In genomic region chr6:40423774-40424173, GRCm38 (mm10) we compare ENCODE assay signal across 10 mouse cellular contexts. TPM values are rescaled to one million over a fixed set of nuclear protein-coding genes. Genes with fewer than 3 reads are reported as not detected.
DNase-seq lines count a peak whose midpoint lies in the region; ATAC-seq and TF ChIP-seq lines count a peak whose summit lies in the region.
"Had no signal": no experiment of that assay in that cellular context is flagged by ENCODE, and none has a peak within 500 bp of the region (broad histone marks: within the 10 kb centered on the region; RNA-seq: fewer than 3 reads in every experiment).

No protein-coding gene starts in this region.

- TF ChIP-seq CTCF in liver, postnatal 0 days (IDR thresholded peaks at IDR 0.05; ENCODE audit: low read depth): peak; percentile 77
- TF ChIP-seq CTCF in stomach, postnatal 0 days (IDR thresholded peaks at IDR 0.05; ENCODE audit: low read depth): peak; percentile 78

- 63% methylated on average over 1 of the region's 1 CpGs for WGBS in liver, postnatal 0 days (ENCODE audit: insufficient replicate concordance)
- 53% methylated on average over 1 of the region's 1 CpGs for WGBS in stomach, postnatal 0 days

- H3K27ac ChIP-seq in ES-E14 (ENCODE audit: insufficient read depth, low read depth, low read length, poor library complexity, severe bottlenecking): no peak overlapping the region
- H3K27ac ChIP-seq in liver, postnatal 0 days (ENCODE audit: low read depth): no peak overlapping the region
- no peak overlapping the region for H3K27ac ChIP-seq in stomach, postnatal 0 days (replicated peaks)

- peak; percentile 37 to 70 for DNase-seq in left cerebral cortex, postnatal 14 days (ENCODE audit: low spot score in 2 of 2)
- DNase-seq in left cerebral cortex, adult 11 months (ENCODE audit: low spot score): no peak
- DNase-seq in ES-E14 (ENCODE audit: low read depth, low spot score): peak; percentile 41
- DNase-seq in adrenal gland, postnatal 14 days: peak; percentile 59
- DNase-seq in liver, postnatal 0 days: peak; percentile 63
- DNase-seq in stomach, postnatal 0 days (ENCODE audit: low spot score): peak; percentile 67
- DNase-seq in gastrocnemius, adult 8-10 months (ENCODE audit: low spot score in 2 of 2): no peak

- intact Hi-C loops in left cerebral cortex, postnatal 14 days (cut with DNase I): no loop called here

- H3K9me3 ChIP-seq in ES-E14 (ENCODE audit: control insufficient read depth, insufficient read depth, low read depth, low read length): no peaks in the 10 kb centered on the region
- no peaks in the 10 kb centered on the region for H3K9me3 ChIP-seq in liver, postnatal 0 days (ENCODE audit: low read length)
- no peaks in the 10 kb centered on the region for H3K9me3 ChIP-seq in stomach, postnatal 0 days (ENCODE audit: control insufficient read depth, low read length)

- TF ChIP-seq EP300 in liver, postnatal 0 days (IDR thresholded peaks at IDR 0.05; ENCODE audit: low read depth): no peak
- TF ChIP-seq EP300 in stomach, postnatal 0 days (optimal IDR thresholded peaks at IDR 0.05): no peak

- no peak overlapping the region for H3K4me2 ChIP-seq in liver, postnatal 0 days (ENCODE audit: low read depth, low read length)
- H3K4me2 ChIP-seq in stomach, postnatal 0 days (replicated peaks; ENCODE audit: low read depth): no peak overlapping the region

- no peak overlapping the region for H3K4me3 ChIP-seq in ES-E14 (ENCODE audit: insufficient read depth in 1 of 2, low read depth in 1 of 2, low read length in 2 of 2, poor library complexity in 1 of 2, severe bottlenecking in 1 of 2)
- no peak overlapping the region for H3K4me3 ChIP-seq in liver, postnatal 0 days (ENCODE audit: low read depth, low read length)
- no peak overlapping the region for H3K4me3 ChIP-seq in stomach, postnatal 0 days (ENCODE audit: low read depth, low read length)

- in situ Hi-C loops in ES-E14 (cut with MboI; ENCODE audit: low sequenced_read_pairs in 2 of 2, unreplicated experiment in 2 of 2): no loop called here

- peak; percentile 90 for ATAC-seq in granulocyte monocyte progenitor cell, adult 5-6 weeks (replicated peaks; ENCODE audit: poor library complexity, severe bottlenecking)
- no peak for ATAC-seq in liver, postnatal 0 days
- no peak for ATAC-seq in stomach, postnatal 0 days (ENCODE audit: low FRiP score, low TSS enrichment)

- no peak overlapping the region for H3K9ac ChIP-seq in ES-E14 (ENCODE audit: insufficient read depth, low read depth, low read length, poor library complexity, severe bottlenecking)
- no peak overlapping the region for H3K9ac ChIP-seq in liver, postnatal 0 days (replicated peaks)
- H3K9ac ChIP-seq in stomach, postnatal 0 days (ENCODE audit: low read length): no peak overlapping the region

- no peaks in the 10 kb centered on the region for H3K36me3 ChIP-seq in ES-E14 (ENCODE audit: control insufficient read depth, insufficient read depth, low read length, poor library complexity, severe bottlenecking)
- H3K36me3 ChIP-seq in liver, postnatal 0 days (replicated peaks; ENCODE audit: insufficient read depth, low read length): peaks cover 9% of the 10 kb centered on the region
- no peaks in the 10 kb centered on the region for H3K36me3 ChIP-seq in stomach, postnatal 0 days (ENCODE audit: control insufficient read depth, insufficient read depth, low read length)

- no peaks in the 10 kb centered on the region for H3K27me3 ChIP-seq in liver, postnatal 0 days (ENCODE audit: insufficient read depth, low read length)
- H3K27me3 ChIP-seq in stomach, postnatal 0 days (ENCODE audit: control insufficient read depth, insufficient read depth, low read length): no peaks in the 10 kb centered on the region

- H3K4me1 ChIP-seq in ES-E14 (ENCODE audit: control insufficient read depth in 2 of 2, insufficient read depth in 2 of 2, low read length in 2 of 2, poor library complexity in 1 of 2): no peaks in the 10 kb centered on the region
- no peaks in the 10 kb centered on the region for H3K4me1 ChIP-seq in liver, postnatal 0 days (ENCODE audit: insufficient read depth)
- no peaks in the 10 kb centered on the region for H3K4me1 ChIP-seq in stomach, postnatal 0 days (replicated peaks; ENCODE audit: control insufficient read depth, insufficient read depth)

TF ChIP-seq in ES-E14, 5 proteins besides CTCF, POLR2A, EP300 and RAD21:
- TF ChIP-seq HCFC1 (IDR thresholded peaks at IDR 0.05; ENCODE audit: borderline replicate concordance, insufficient read depth, low read length): no peak
- no peak for TF ChIP-seq MAFK (IDR thresholded peaks at IDR 0.05; ENCODE audit: insufficient read depth, low read depth, low read length)
- TF ChIP-seq CHD2 (IDR thresholded peaks at IDR 0.05; ENCODE audit: low read depth, low read length): no peak
- no peak for TF ChIP-seq ZNF384 (IDR thresholded peaks at IDR 0.05; ENCODE audit: low read depth, low read length)
- no peak for TF ChIP-seq ZC3H11A (IDR thresholded peaks at IDR 0.05; ENCODE audit: borderline replicate concordance, low read depth, low read length)
TF ChIP-seq in ES-E14: peak in this region for 0.

RNA-seq across cellular contexts. Expression of gene E330009J07Rik, which starts 12.2 kb away (rescaled TPM):
- 10 to 100 TPM; 38.6 to 45.2 TPM for total RNA-seq in left cerebral cortex, postnatal 14 days (2021)
- 4.1 and 5.8 TPM in 2 replicates for total RNA-seq in ES-E14 (2012; rRNA removed)
- 14.3 and 17.9 TPM in 2 replicates for total RNA-seq in adrenal gland, postnatal 14 days (2021)
- total RNA-seq in granulocyte monocyte progenitor cell, adult 5-6 weeks (2014; fragmentation: Nextera tagmentation): 5.3 and 10.0 TPM in 2 replicates
- total RNA-seq in granulocyte monocyte progenitor cell, adult 5-6 weeks (2017): 9.8 and 10.0 TPM in 2 replicates
- 2.4 and 5.0 TPM in 2 replicates for polyA plus RNA-seq in liver, postnatal 0 days (2015; fragmentation: Nextera tagmentation; extraction: Ambion mirVana)
- 11.0 TPM in 2 replicates for polyA plus RNA-seq in stomach, postnatal 0 days (2015; fragmentation: Nextera tagmentation; extraction: Ambion mirVana)
- total RNA-seq in gastrocnemius, adult 8-10 months (2022): 1 to 10 TPM in 1 of 4 experiments, under 1 TPM in 3; 0.60 to 1.1 (median 0.86) TPM

RNA-seq across cellular contexts. Expression of gene Wee2, which starts 15.1 kb away (rescaled TPM):
- total RNA-seq in left cerebral cortex, postnatal 14 days (2021): not detected
- not detected in 2 replicates for total RNA-seq in ES-E14 (2012; rRNA removed)
- not detected in 2 replicates for total RNA-seq in adrenal gland, postnatal 14 days (2021)
- not detected in 2 replicates for total RNA-seq in granulocyte monocyte progenitor cell, adult 5-6 weeks (2014; fragmentation: Nextera tagmentation)
- total RNA-seq in granulocyte monocyte progenitor cell, adult 5-6 weeks (2017): not detected in 2 replicates
- polyA plus RNA-seq in liver, postnatal 0 days (2015; fragmentation: Nextera tagmentation; extraction: Ambion mirVana): not detected in 2 replicates
- 0.05 TPM in 1 of 2 replicates, not detected in the other for polyA plus RNA-seq in stomach, postnatal 0 days (2015; fragmentation: Nextera tagmentation; extraction: Ambion mirVana)
- not detected for total RNA-seq in gastrocnemius, adult 8-10 months (2022)
- polyA plus RNA-seq: lung, embryonic 16.5 days; testis, adult 2 months had no signal

RNA-seq across cellular contexts. Expression of gene Ssbp1, which starts 47.4 kb away (rescaled TPM):
- total RNA-seq in left cerebral cortex, postnatal 14 days (2021): 10 to 100 TPM; 31.8 to 37.1 TPM
- 96.9 and 112 TPM in 2 replicates for total RNA-seq in ES-E14 (2012; rRNA removed)
- 59.2 and 74.6 TPM in 2 replicates for total RNA-seq in adrenal gland, postnatal 14 days (2021)
- 197 and 221 TPM in 2 replicates for total RNA-seq in granulocyte monocyte progenitor cell, adult 5-6 weeks (2014; fragmentation: Nextera tagmentation)
- total RNA-seq in granulocyte monocyte progenitor cell, adult 5-6 weeks (2017): 146 and 170 TPM in 2 replicates
- polyA plus RNA-seq in liver, postnatal 0 days (2015; fragmentation: Nextera tagmentation; extraction: Ambion mirVana): 62.5 and 65.1 TPM in 2 replicates
- polyA plus RNA-seq in stomach, postnatal 0 days (2015; fragmentation: Nextera tagmentation; extraction: Ambion mirVana): 89.2 and 93.6 TPM in 2 replicates
- total RNA-seq in gastrocnemius, adult 8-10 months (2022): 10 to 100 TPM; 19.7 to 23.9 (median 21.7) TPM

Comparison
In these comparisons a context has a peak if more than half of its experiments do, and no peak if none do; other contexts are left out.
1. DNase-seq: peak in left cerebral cortex, postnatal 14 days (2 of 2), ES-E14 (single experiment), adrenal gland, postnatal 14 days (single experiment), liver, postnatal 0 days (single experiment) and stomach, postnatal 0 days (single experiment); none in left cerebral cortex, adult 11 months (single experiment) and gastrocnemius, adult 8-10 months (0 of 2).